Mouse (Mus musculus) induced T-regulatory cell, adult 2 months (primary cell): ENCODE results near the gene Cym.

ENCODE experiments used
- DNase-seq: peaks from one replicate; pipeline ENCODE4 v3.0.0-alpha.2; 2012; ENCODE audit warnings: low read depth

Cym gene

DNA sequence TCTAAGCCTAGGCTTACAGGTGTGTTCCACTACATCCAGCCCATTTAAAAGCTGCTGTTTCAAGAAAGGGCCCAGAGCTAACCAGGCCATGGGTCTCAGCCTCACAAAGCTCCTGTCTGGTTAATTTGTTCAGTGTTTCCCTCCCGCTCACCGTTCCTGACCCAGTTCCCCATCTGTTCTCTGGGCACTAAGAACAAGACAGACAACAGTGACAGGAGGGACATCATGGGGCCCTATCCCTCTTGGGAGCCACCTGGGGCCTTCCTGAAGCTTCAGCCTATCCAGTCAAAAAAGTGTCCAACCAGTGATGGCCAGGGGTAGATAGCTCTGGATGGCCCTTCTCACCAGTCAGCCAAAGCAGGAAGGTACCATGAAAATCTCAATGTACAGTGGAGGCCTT is 58.8 kb downstream of the Cym start:
- no peak for DNase-seq
